Mouse (Mus musculus) intestine, embryonic 16.5 days (tissue): ENCODE data around the gene Tab1. TPM values are rescaled to one million over a fixed set of nuclear protein-coding genes. Genes with fewer than 3 reads are reported as not detected.

Experiments used
- polyA plus RNA-seq: library from polyadenylated mRNA; unstranded; fragments of >200 nt; fragmentation: Nextera tagmentation; extraction: Ambion mirVana; gene quantifications from 2 replicates; pipeline ENCODE4 v1.2.1, GENCODE M21; 2015

Gene Tab1
- polyA plus RNA-seq, 1 experiment from 2014 or later, result 29.6 TPM

Other genes with a start within 250 kb of the Tab1 start
- 12.9 and 16.2 TPM in 2 replicates for gene Apobec3, start 241.5 kb upstream of the Tab1 start, polyA plus RNA-seq
- gene Cbx7, start 162.0 kb upstream of the Tab1 start, polyA plus RNA-seq, result 3.7 and 4.8 TPM in 2 replicates
- 7.0 and 8.3 TPM in 2 replicates for gene Pdgfb, start 118.2 kb upstream of the Tab1 start, polyA plus RNA-seq
- gene Syngr1, start 41.8 kb upstream of the Tab1 start, polyA plus RNA-seq, result 15.2 and 16.0 TPM in 2 replicates
- gene Rpl3, start 41.3 kb upstream of the Tab1 start, polyA plus RNA-seq, result 1,018 and 1,133 TPM in 2 replicates
- gene Mgat3, start 40.6 kb downstream of the Tab1 start, polyA plus RNA-seq, result 14.8 and 19.7 TPM in 2 replicates
- gene Mief1, start 100.9 kb downstream of the Tab1 start, polyA plus RNA-seq, result 26.0 and 29.1 TPM in 2 replicates
- 4.1 TPM in 1 of 2 replicates, not detected in the other for gene AC140267.1, start 102.7 kb downstream of the Tab1 start, polyA plus RNA-seq
- 141 and 160 TPM in 2 replicates for gene Atf4, start 122.1 kb downstream of the Tab1 start, polyA plus RNA-seq
- gene Rps19bp1, start 131.2 kb downstream of the Tab1 start, polyA plus RNA-seq, result 43.0 and 47.8 TPM in 2 replicates
- gene Cacna1i, start 154.1 kb downstream of the Tab1 start, polyA plus RNA-seq, result 0.05 TPM in 1 of 2 replicates, not detected in the other